Mouse (Mus musculus) embryonic fibroblast, embryonic 13.5 days (primary cell): Measurements from ENCODE around the gene Coro6. TPM values are rescaled to one million over a fixed set of nuclear protein-coding genes. Genes with fewer than 3 reads are reported as not detected.
A peak's percentile ranks its signal among the peaks of the same experiment; 100 is the strongest.

ENCODE experiments used
- H3K27ac ChIP-seq: 2 replicates; pipeline ENCODE4 v1.5.1; 2012; ENCODE audit warnings: low read length, control low read depth, inconsistent platforms; ENCODE audit not compliant: insufficient read depth
- H3K4me1 ChIP-seq: 2 replicates; pipeline ENCODE4 v1.6.1; 2011; ENCODE audit warnings: low read length; ENCODE audit not compliant: control insufficient read depth, insufficient read depth
- H3K4me3 ChIP-seq: 2 replicates; pipeline ENCODE4 v1.5.1; 2011; ENCODE audit warnings: mild to moderate bottlenecking, control low read depth, low read length; ENCODE audit not compliant: insufficient read depth
- CTCF ChIP-seq: IDR thresholded peaks from 2 replicates; pipeline ENCODE4 v1.5.1; 2011; ENCODE audit warnings: mild to moderate bottlenecking, control low read depth, low read length, moderate library complexity, borderline replicate concordance; ENCODE audit not compliant: insufficient read depth
- POLR2A ChIP-seq: IDR thresholded peaks from 2 replicates; pipeline ENCODE4 v1.6.1; 2011; ENCODE audit warnings: low read depth, mild to moderate bottlenecking, control low read depth, low read length, moderate library complexity
- polyA plus RNA-seq: library from polyadenylated mRNA; stranded (reverse); fragments of >200 nt; gene quantifications from 2 replicates; pipeline ENCODE4 v1.2.4, GENCODE M21; 2011; ENCODE audit warnings: low read depth; ENCODE audit not compliant: missing spikeins, insufficient read length

Gene Coro6
- polyA plus RNA-seq, 1 experiment, result 2.1 TPM

DNA sequence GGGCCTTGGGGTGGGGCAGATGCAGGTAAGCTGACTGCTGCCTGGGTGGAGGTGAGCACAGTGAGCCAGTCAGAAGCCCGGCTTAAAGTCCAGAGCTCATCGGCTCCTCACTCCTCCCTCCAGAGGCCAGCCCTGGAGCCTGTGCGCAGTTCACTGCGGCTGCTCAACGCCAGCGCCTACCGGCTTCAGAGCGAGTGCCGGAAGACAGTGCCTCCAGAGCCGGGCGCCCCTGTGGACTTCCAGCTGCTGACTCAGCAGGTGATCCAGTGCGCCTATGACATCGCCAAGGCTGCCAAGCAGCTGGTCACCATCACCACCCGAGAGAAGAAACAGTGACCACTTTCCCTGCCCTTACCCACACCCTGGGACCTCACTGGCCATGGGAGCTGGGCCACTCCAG is 44.1 kb downstream of the Coro6 start:
- Histone ChIP-seq H3K4me3 (no peak overlapping the region), H3K4me1 (0 out of 2 replicates have a peak, but pooled peaks cover 3% of the 10 kb centered on the region), H3K27ac (no peak overlapping the region)
- TF ChIP-seq CTCF, result no peak
- TF ChIP-seq POLR2A, result no peak

DNA sequence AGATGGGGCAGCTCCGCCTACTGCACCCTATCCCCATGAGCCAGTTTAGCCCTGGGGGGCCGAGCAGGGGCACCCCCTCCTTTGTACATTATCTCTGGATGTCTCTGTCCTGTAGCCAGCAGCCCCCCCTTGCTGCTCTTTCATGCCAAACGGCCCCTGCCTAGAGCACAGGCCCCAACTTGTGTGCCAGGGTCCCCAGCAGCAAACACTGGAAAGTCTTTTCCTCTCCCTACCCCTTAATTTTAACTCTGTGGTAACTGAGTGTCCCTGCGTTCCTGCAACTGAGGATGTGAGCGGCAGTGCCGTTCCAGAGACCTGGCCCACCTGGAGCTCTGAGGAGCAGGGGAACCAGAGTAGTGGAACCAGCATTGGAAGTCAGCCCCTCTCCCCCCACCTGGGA is 44.7 kb downstream of the Coro6 start:
- Histone ChIP-seq H3K4me1 (0 out of 2 replicates have a peak, but pooled peaks cover 3% of the 10 kb centered on the region), H3K4me3 (no peak overlapping the region), H3K27ac (no peak overlapping the region)
- TF ChIP-seq POLR2A (no peak), CTCF (no peak)

DNA sequence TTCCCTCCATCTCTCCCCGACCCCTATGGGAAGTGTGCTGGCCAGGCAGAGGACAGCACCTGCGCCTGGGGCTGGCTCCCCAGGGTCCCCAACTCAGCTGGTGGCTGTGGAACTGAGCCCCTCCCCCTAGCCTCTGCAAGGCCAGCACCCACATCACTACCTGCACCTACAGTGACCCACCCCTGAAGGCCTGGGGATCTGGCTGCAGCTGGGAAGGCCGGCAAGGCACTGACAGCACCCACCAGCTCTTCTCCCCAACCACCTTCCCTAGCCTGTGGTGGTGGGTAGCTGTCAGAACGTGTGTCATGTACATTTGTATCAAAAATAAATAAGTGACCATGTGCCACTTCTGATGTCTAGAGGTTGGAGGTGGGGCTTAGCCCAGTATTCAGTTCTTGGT is 45.2 kb downstream of the Coro6 start:
- Histone ChIP-seq H3K27ac (no peak overlapping the region), H3K4me3 (no peak overlapping the region), H3K4me1 (0 out of 2 replicates have a peak, but pooled peaks cover 3% of the 10 kb centered on the region)
- no peak for TF ChIP-seq POLR2A
- no peak for TF ChIP-seq CTCF

DNA sequence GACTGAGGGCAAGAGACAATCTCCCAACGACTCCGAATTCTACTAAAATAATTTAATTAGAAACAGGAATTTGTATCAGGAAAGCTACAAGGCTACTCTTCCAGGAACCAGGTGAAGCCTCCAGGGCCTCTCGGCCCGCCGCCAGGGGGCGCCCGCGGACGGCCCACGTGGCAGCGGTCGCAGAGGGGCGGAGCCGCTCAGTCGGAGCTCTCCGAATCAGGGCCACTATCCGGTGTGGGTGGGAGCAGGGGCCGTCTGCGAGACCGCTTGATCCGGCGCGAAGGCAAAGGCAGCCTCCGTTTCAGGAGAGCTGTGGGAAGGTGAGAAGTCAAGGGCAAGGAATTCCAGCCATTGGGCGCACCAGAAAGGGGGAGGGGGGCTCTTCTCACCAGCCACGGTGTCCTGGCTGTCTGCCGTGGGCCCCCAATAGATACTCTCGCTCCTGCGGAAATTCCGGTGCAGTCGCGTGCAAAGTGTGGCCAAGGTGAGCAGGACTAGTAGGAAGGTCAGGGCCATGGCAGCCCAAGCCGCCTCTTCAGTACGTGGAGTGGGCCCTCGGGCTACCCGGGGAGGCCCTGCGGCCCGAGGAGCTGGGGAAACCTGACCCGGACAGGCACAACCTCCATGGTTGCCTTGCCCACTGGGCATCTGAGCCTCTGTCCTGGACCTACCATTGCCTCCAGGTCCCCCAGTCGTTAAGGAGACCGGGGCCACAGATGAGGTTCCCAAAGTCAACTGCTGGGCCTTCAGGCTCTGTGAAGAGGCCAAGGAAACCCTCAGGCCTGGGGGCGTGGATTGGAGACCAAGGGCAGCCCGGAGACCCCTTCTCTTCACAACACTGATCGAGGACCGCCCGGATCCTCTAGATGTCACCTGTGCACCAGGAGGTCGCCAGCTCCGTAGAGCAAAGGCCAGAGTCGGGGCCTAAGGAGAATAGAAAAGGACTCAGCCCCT is 46.1 kb downstream of the Coro6 start:
- peak; percentile 40 for TF ChIP-seq CTCF
- peak; percentile 62 for TF ChIP-seq POLR2A
- no peak overlapping the region for H3K4me3 ChIP-seq
- H3K27ac ChIP-seq, result 0 out of 2 replicates have a peak overlapping the region, but pooled peaks have one; percentile 12
- 0 out of 2 replicates have a peak, but pooled peaks cover under 1% of the 10 kb centered on the region for H3K4me1 ChIP-seq

GRCm38 (mm10) chr11:77511336-77511735 is 49.1 kb downstream of the Coro6 start:
- no peak overlapping the region for H3K4me3 ChIP-seq
- H3K4me1 ChIP-seq, result no peaks in the 10 kb centered on the region
- no peak overlapping the region for H3K27ac ChIP-seq
- no peak for TF ChIP-seq POLR2A
- TF ChIP-seq CTCF, result no peak

DNA sequence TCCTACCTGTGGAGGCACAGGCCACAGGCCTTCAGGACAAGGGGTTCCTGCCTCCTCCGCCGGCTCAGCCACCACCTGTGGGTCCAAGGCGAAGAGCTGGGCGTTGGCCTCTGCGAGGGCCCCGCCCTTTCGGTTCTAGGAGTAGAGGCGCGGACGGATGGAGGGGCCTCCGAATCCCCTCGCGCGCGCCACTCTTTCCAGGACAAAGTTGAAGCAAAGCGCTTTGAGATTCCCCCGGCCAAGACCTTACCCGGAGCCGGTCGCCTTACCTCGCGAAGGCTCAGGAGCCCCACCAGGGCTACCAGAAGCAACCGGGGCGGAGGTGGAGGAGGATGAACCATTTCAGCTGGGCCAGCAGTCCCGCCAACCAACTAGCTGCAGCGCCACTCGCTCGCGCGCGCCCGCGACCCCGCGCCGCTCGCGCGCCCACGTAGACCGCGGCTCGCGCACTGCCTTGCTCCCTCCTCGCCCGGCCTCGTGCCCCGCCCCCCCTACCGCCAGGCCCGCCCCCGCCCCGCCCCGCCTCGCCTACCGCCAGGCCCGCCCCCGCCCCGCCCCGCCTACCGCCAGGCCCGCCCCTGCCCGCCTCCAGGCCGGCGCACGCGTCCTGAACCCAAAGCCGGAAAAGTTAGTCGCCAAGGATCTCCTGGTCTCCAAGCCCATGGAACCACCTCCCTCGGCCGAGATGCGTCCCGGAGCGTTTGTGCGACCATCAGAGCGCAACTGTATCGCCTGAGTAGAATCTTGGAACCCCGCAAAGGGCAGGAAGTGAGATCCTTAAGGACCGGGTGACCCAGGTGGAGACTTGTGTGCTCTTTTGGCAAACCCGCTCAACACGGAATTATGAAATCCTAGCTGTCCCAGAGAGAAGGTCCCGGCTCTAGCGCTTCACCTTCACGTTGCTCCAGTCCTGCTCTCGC is 50.9 kb downstream of the Coro6 start:
- peak overlapping the region; percentile 56 for H3K4me3 ChIP-seq
- TF ChIP-seq POLR2A (peak; percentile 94), CTCF (no peak)
- no peaks in the 10 kb centered on the region for H3K4me1 ChIP-seq
- peak overlapping the region; percentile 27 for H3K27ac ChIP-seq

GRCm38 (mm10) chr11:77513811-77514170 is 51.6 kb downstream of the Coro6 start:
- Histone ChIP-seq H3K4me1 (no peaks in the 10 kb centered on the region), H3K27ac (peak overlapping the region; percentile 7)
- TF ChIP-seq CTCF (no peak), POLR2A (no peak)

DNA sequence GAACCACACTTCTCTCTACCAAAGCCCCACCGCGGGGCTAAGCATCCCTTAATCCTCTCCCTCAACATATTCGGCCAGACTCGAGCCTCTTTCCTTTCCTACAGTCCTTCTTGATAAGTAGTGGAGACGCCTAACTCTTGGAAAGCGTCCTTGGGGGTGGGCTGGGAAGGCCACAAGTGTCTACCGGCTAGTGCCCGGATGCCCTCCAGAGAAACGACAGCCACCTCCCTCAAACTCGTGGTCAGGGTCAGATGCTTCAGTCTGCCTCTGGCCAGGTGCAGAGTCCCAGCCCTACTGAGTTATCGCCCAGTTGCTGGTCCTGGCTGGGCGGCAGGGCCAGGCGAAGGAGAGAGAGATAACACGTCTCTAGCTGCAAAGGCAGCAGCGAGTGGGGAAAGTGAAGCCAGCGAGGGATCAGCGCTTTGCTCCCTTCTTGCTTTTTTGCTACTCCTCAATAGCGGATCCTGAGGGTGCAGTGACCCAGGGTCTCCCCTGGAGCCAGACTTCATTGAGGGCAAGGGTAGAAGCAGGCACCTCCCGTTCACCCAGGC is 52.1 kb downstream of the Coro6 start:
- no peaks in the 10 kb centered on the region for H3K4me1 ChIP-seq
- no peak overlapping the region for H3K27ac ChIP-seq
- TF ChIP-seq POLR2A (no peak; the same call in 1 of the 2 replicates), CTCF (no peak)
- H3K4me3 ChIP-seq, result peak overlapping the region; percentile 11; the same call in 1 of the 2 replicates

More at GRCm38 (mm10) chr11:77513811-77514170, 51.6 kb downstream of the Coro6 start:
- H3K4me3 ChIP-seq, result peak overlapping the region; percentile 45
